Comparison of ENCODE assay signal across 25 mouse cellular contexts in genomic region chr9:97775770-97776169, GRCm38 (mm10).
"Had no signal": no experiment of that assay in that cellular context is flagged by ENCODE, and none has a peak within 500 bp of the region (broad histone marks: within the 10 kb centered on the region; RNA-seq: fewer than 3 reads in every experiment).

No protein-coding gene starts in this region.

- H3K4me2 ChIP-seq: heart, embryonic 12.5 days; hindbrain, embryonic 13.5 days; hindbrain, embryonic 15.5 days; kidney, embryonic 15.5 days; limb, embryonic 15.5 days; liver, embryonic 12.5 days had no signal

- H3K9ac ChIP-seq: heart, embryonic 12.5 days; hindbrain, embryonic 13.5 days; hindbrain, embryonic 15.5 days; kidney, embryonic 15.5 days; limb, embryonic 15.5 days; liver, embryonic 12.5 days; liver, embryonic 14.5 days had no signal

- H3K36me3 ChIP-seq: heart, embryonic 10.5 days; heart, embryonic 12.5 days; hindbrain, embryonic 13.5 days; hindbrain, embryonic 15.5 days; kidney, embryonic 15.5 days; limb, embryonic 15.5 days; liver, embryonic 12.5 days had no signal

- H3K9me3 ChIP-seq: heart, embryonic 10.5 days; heart, embryonic 12.5 days; hindbrain, embryonic 13.5 days; hindbrain, embryonic 15.5 days; kidney, embryonic 15.5 days; limb, embryonic 15.5 days; liver, embryonic 12.5 days had no signal

- H3K4me1 ChIP-seq: heart, embryonic 10.5 days; heart, embryonic 12.5 days; kidney, embryonic 15.5 days; limb, embryonic 15.5 days; liver, embryonic 12.5 days had no signal

- H3K27me3 ChIP-seq: heart, embryonic 12.5 days; hindbrain, embryonic 13.5 days; hindbrain, embryonic 15.5 days; kidney, embryonic 15.5 days; limb, embryonic 15.5 days; liver, embryonic 12.5 days had no signal

- ATAC-seq: hindbrain, postnatal 0 days; intestine, embryonic 16.5 days; liver, embryonic 12.5 days had no signal

- H3K27ac ChIP-seq: gastrocnemius, adult 2 months; heart, embryonic 10.5 days; hindbrain, embryonic 13.5 days; hindbrain, embryonic 15.5 days; hindbrain, postnatal 0 days; kidney, embryonic 15.5 days; kidney, postnatal 0 days; limb, embryonic 15.5 days; liver, embryonic 12.5 days; liver, embryonic 14.5 days had no signal

- H3K4me3 ChIP-seq: gastrocnemius, adult 2 months; heart, embryonic 10.5 days; heart, embryonic 12.5 days; hindbrain, embryonic 13.5 days; hindbrain, embryonic 15.5 days; kidney, embryonic 15.5 days; limb, embryonic 15.5 days; liver, embryonic 12.5 days had no signal

- DNase-seq: gastrocnemius, adult 2 months; gastrocnemius, postnatal 10 days; gastrocnemius, postnatal 25 days; heart, adult 18-20 months; heart, postnatal 10 days; heart, postnatal 36 days; kidney, adult 11 months; kidney, adult 2 months; kidney, adult 9 months; kidney, postnatal 14 days; kidney, postnatal 36 days; layer of hippocampus, adult 9-11 months; layer of hippocampus, postnatal 36 days; left cerebral cortex, postnatal 4 days had no signal
